Comparison of ENCODE assay signal across 8 mouse cellular contexts in the genomic region with DNA sequence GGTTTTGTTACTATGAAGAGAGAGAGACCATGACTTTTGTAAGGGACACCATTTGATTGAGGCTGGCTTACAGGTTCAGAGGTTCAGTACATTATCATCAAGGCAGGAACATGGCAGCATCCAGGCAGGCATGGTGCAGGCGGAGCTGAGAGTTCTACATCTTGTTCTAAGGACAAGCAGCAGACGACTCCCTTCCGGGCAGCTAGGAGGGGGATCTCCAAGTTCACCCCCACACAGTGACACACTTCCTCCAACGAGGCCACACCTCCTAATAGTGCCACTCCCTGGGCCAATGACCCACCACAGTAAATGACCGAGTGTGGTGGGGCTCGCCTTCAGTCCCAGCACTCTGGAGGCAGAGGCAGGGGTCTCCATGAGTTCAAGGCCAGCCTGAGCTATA.
DNase-seq lines count a peak whose midpoint lies in the region; ATAC-seq and TF ChIP-seq lines count a peak whose summit lies in the region.
"Not testable (repeated sequence)": the region's sequence is repeated elsewhere in the genome, so short reads cannot be mapped to it uniquely, and the experiment has no call there.

No protein-coding gene starts in this region.

- in situ Hi-C loops in CH12.LX (cut with MboI; ENCODE audit: low pct_ligation_motif_present, low pct_unique_long_range_greater_than_20kb, low sequenced_read_pairs): loop anchor here (25.0 kb wide), 1 partner anchor 453 kb away; no protein-coding TSS in a partner anchor

- H3K4me1 ChIP-seq in CH12.LX (ENCODE audit: control insufficient read depth in 1 of 2, insufficient read depth in 2 of 2): peaks cover 16 to 57% of the 10 kb centered on the region in 2 experiments
- not testable (repeated sequence) for H3K4me1 ChIP-seq in MEL (ENCODE audit: control insufficient read depth in 1 of 2, insufficient read depth in 2 of 2, low read length in 2 of 2)

- peak; percentile 36; the same call in 1 of the 2 replicates for TF ChIP-seq EP300 in CH12.LX (IDR thresholded peaks at IDR 0.05; ENCODE audit: low read length)
- TF ChIP-seq EP300 in MEL (IDR thresholded peaks at IDR 0.05; ENCODE audit: low read depth in 1 of 2, low read length in 2 of 2): not testable (repeated sequence)

- DNase-seq in A20 (ENCODE audit: low read depth, low spot score) (peak; percentile 90), CH12.LX (ENCODE audit: extremely low read depth) (peak; percentile 59), ES-CJ7 (ENCODE audit: low read depth, low spot score) (peak; percentile 23), MEL (ENCODE audit: low read depth, low spot score) (peak; percentile 42)
- peak; percentile 28 to 36 for DNase-seq in B cell, adult 2 months
- peak; percentile 11 for DNase-seq in adrenal gland, postnatal 14 days
- peak; percentile 26 for DNase-seq in splenic B cell, adult 2 months (ENCODE audit: low read depth, low spot score)

- not testable (repeated sequence) for H3K27me3 ChIP-seq in CH12.LX (replicated peaks); MEL (ENCODE audit: control insufficient read depth in 1 of 2, insufficient read depth in 2 of 2, low read length in 2 of 2); splenic B cell, adult 2 months (ENCODE audit: control insufficient read depth, insufficient read depth, low read length, poor library complexity, severe bottlenecking)

- not testable (repeated sequence) for H3K9me3 ChIP-seq in CH12.LX (replicated peaks; ENCODE audit: low read length); MEL (replicated peaks; ENCODE audit: insufficient read depth, low read length)

- dilution Hi-C loops in CH12.LX (cut with MboI; ENCODE audit: extremely low pct_ligation_motif_present, extremely low pct_unique_long_range_greater_than_20kb, low sequenced_read_pairs): not testable (repeated sequence)

- peak; percentile 76; the same call in 1 of the 2 replicates for TF ChIP-seq POLR2A in CH12.LX (IDR thresholded peaks at IDR 0.05; ENCODE audit: low read depth, low read length)
- peak in 1 of 2 experiments; percentile 23; a peak in 1 of 4 replicates for TF ChIP-seq POLR2A in MEL (IDR thresholded peaks at IDR 0.05; ENCODE audit: control insufficient read depth in 1 of 2, insufficient read depth in 1 of 2, low read depth in 1 of 2, low read length in 2 of 2, poor library complexity in 1 of 2)

- H3K79me2 ChIP-seq in CH12.LX (replicated peaks; ENCODE audit: control insufficient read depth, extremely low read depth, insufficient read depth, poor library complexity, severe bottlenecking); MEL (ENCODE audit: control insufficient read depth, insufficient read depth, low read length, poor library complexity): not testable (repeated sequence)

- ATAC-seq in granulocyte monocyte progenitor cell, adult 5-6 weeks (replicated peaks; ENCODE audit: poor library complexity, severe bottlenecking): 0 out of 2 replicates have a peak, but pooled peaks have one; percentile 12

- not testable (repeated sequence) for TF ChIP-seq CTCF in CH12.LX (conservative IDR thresholded peaks at IDR 0.05 in 1 of 2, IDR thresholded peaks at IDR 0.05 in 1 of 2; ENCODE audit: low read depth in 2 of 2, low read length in 2 of 2); MEL (IDR thresholded peaks at IDR 0.05 in 2 of 3, conservative IDR thresholded peaks at IDR 0.05 in 1 of 3; ENCODE audit: control insufficient read depth in 1 of 3, insufficient read depth in 1 of 3, low read depth in 2 of 3, low read length in 3 of 3, poor library complexity in 1 of 3, severe bottlenecking in 1 of 3)

- peak overlapping the region; percentile 45; the same call in 1 of the 2 replicates for H3K27ac ChIP-seq in CH12.LX (ENCODE audit: insufficient read depth, low read depth)
- not testable (repeated sequence) for H3K27ac ChIP-seq in MEL (ENCODE audit: control insufficient read depth, low read depth, low read length)

- H3K36me3 ChIP-seq in CH12.LX (replicated peaks in 1 of 2; ENCODE audit: control insufficient read depth in 1 of 2, insufficient read depth in 1 of 2, low read length in 1 of 2): peaks cover 0 to 13% of the 10 kb centered on the region in 2 experiments
- not testable (repeated sequence) for H3K36me3 ChIP-seq in MEL (ENCODE audit: control insufficient read depth in 1 of 2, insufficient read depth in 2 of 2, low read length in 2 of 2); splenic B cell, adult 2 months (ENCODE audit: control insufficient read depth, insufficient read depth, low read length, poor library complexity, severe bottlenecking)

- peak overlapping the region; percentile 55; the same call in 1 of the 2 replicates for H3K9ac ChIP-seq in CH12.LX (ENCODE audit: insufficient read depth, low read depth)
- H3K9ac ChIP-seq in MEL (ENCODE audit: control insufficient read depth, low read depth, low read length, poor library complexity, severe bottlenecking): not testable (repeated sequence)

- H3K4me3 ChIP-seq in CH12.LX (replicated peaks in 1 of 3; ENCODE audit: low read depth in 2 of 3, low read length in 2 of 3, poor library complexity in 1 of 3) (peak overlapping the region; percentile 53 to 72 (median 64)), MEL (ENCODE audit: control insufficient read depth in 1 of 2, insufficient read depth in 1 of 2, low read depth in 2 of 2, low read length in 2 of 2) (peak overlapping the region; percentile 14 to 26; a peak in 2 of 4 replicates)

- not testable (repeated sequence) for TF ChIP-seq RAD21 in CH12.LX (IDR thresholded peaks at IDR 0.05; ENCODE audit: low read depth, low read length); MEL (IDR thresholded peaks at IDR 0.05; ENCODE audit: low read depth, low read length)

- H3K4me2 ChIP-seq in CH12.LX (ENCODE audit: insufficient read depth, low read depth, poor library complexity, severe bottlenecking): peak overlapping the region; percentile 31

TF ChIP-seq in CH12.LX, 34 proteins besides CTCF, POLR2A, EP300 and RAD21:
- TF ChIP-seq SIN3A (IDR thresholded peaks at IDR 0.05; ENCODE audit: low read length): peak; percentile 15; the same call in 1 of the 2 replicates
- peak; percentile 74 for TF ChIP-seq ELF1 (IDR thresholded peaks at IDR 0.05; ENCODE audit: low read depth, low read length)
- TF ChIP-seq MYC (IDR thresholded peaks at IDR 0.05; ENCODE audit: low read depth, low read length): 0 out of 2 replicates have a peak, but pooled peaks have one; percentile 12
- TF ChIP-seq IRF4 (IDR thresholded peaks at IDR 0.05; ENCODE audit: low read depth, low read length): peak; percentile 31; the same call in 1 of the 2 replicates
- 0 out of 2 replicates have a peak, but pooled peaks have one; percentile 69 for TF ChIP-seq POLR2AphosphoS2 (IDR thresholded peaks at IDR 0.05; ENCODE audit: low read depth, low read length)
- TF ChIP-seq TBP (conservative IDR thresholded peaks at IDR 0.05; ENCODE audit: low read depth, low read length): peak; percentile 83
- TF ChIP-seq MAZ (IDR thresholded peaks at IDR 0.05; ENCODE audit: low read depth, low read length): 0 out of 2 replicates have a peak, but pooled peaks have one; percentile 33
- TF ChIP-seq HCFC1 (IDR thresholded peaks at IDR 0.05; ENCODE audit: low read depth, low read length): peak; percentile 49; the same call in 1 of the 2 replicates
- peak; percentile 22 for TF ChIP-seq ZMIZ1 (IDR thresholded peaks at IDR 0.05; ENCODE audit: low read depth, low read length)
- TF ChIP-seq NELFE (IDR thresholded peaks at IDR 0.05; ENCODE audit: low read depth, low read length): peak; percentile 72
- 0 out of 2 replicates have a peak, but pooled peaks have one; percentile 29 for TF ChIP-seq CHD2 (IDR thresholded peaks at IDR 0.05; ENCODE audit: low read length)
- TF ChIP-seq ZNF384 (IDR thresholded peaks at IDR 0.05; ENCODE audit: low read depth, low read length): 0 out of 2 replicates have a peak, but pooled peaks have one; percentile 11

Comparison
In these comparisons a context has a peak if more than half of its experiments do, and no peak if none do; other contexts are left out.
1. DNase-seq: peak in every context shown above with its lines; median percentile 90 in A20; 59 in CH12.LX; 42 in MEL; 32 in B cell, adult 2 months; 26 in splenic B cell, adult 2 months; 23 in ES-CJ7; 11 in adrenal gland, postnatal 14 days.